Mouse (Mus musculus) liver, embryonic 11.5 days (tissue): ENCODE measurements around the gene Elmo3. TPM values are rescaled to one million over a fixed set of nuclear protein-coding genes. Genes with fewer than 3 reads are reported as not detected.
"Not testable (repeated sequence)": the region's sequence is repeated elsewhere in the genome, so short reads cannot be mapped to it uniquely, and the experiment has no call there.

Experiments used
- ATAC-seq: fragments of 200-750 bp; cut with Nextera tagmentation; replicated peaks from 2 replicates; pipeline ENCODE4 v1.8.0; 2017; ENCODE audit warnings: moderate number of reproducible peaks, mild to moderate bottlenecking, moderate TSS enrichment, moderate library complexity; ENCODE audit not compliant: low FRiP score
- DNase-seq: peaks from one replicate; pipeline ENCODE4 v3.0.0-alpha.2; 2017; ENCODE audit warnings: low spot score
- H3K27ac ChIP-seq: fragments of 300-500 bp; sonication (generic); 2 replicates; pipeline ENCODE4 v1.5.1; 2014; ENCODE audit warnings: mild to moderate bottlenecking, low read depth, low read length, control low read depth
- H3K27me3 ChIP-seq: fragments of 300-500 bp; sonication (generic); replicated peaks from 2 replicates; pipeline ENCODE4 v1.6.1; 2014; ENCODE audit warnings: low read length, mixed read lengths; ENCODE audit not compliant: control insufficient read depth, insufficient read depth
- H3K36me3 ChIP-seq: fragments of 300-500 bp; sonication (generic); 2 replicates; pipeline ENCODE4 v1.6.1; 2014; ENCODE audit warnings: mild to moderate bottlenecking, low read length, moderate library complexity, mixed read lengths; ENCODE audit not compliant: control insufficient read depth, insufficient read depth
- H3K4me1 ChIP-seq: fragments of 300-500 bp; sonication (generic); replicated peaks from 2 replicates; pipeline ENCODE4 v1.6.1; 2014; ENCODE audit warnings: low read length, mixed read lengths; ENCODE audit not compliant: control insufficient read depth, insufficient read depth
- H3K4me2 ChIP-seq: fragments of 300-500 bp; sonication (generic); 2 replicates; pipeline ENCODE4 v1.6.1; 2014; ENCODE audit warnings: mild to moderate bottlenecking, control low read depth, moderate library complexity
- H3K4me3 ChIP-seq: fragments of 300-500 bp; sonication (generic); 2 replicates; pipeline ENCODE4 v1.5.1; 2014; ENCODE audit warnings: low read depth, low read length, control low read depth
- H3K9ac ChIP-seq: fragments of 300-500 bp; sonication (generic); 2 replicates; pipeline ENCODE4 v1.6.1; 2014; ENCODE audit warnings: low read depth, low read length, control low read depth
- H3K9me3 ChIP-seq: fragments of 300-500 bp; sonication (generic); 2 replicates; pipeline ENCODE4 v1.6.1; 2016; ENCODE audit warnings: low read length, inconsistent platforms, mixed read lengths; ENCODE audit not compliant: control insufficient read depth
- WGBS: fragments of 180-500 bp; shearing (Covaris S2); extraction: QIAGEN DNeasy Blood & Tissue Kit; methylation state at CpG from one replicate; pipeline ENCODE4 v1.1.7; 2014; 5-methylcytosine and 5-hydroxymethylcytosine counted together
- polyA plus RNA-seq: library from polyadenylated mRNA; unstranded; fragments of >200 nt; fragmentation: Nextera tagmentation; extraction: Ambion mirVana; gene quantifications from 2 replicates; pipeline ENCODE4 v1.2.1, GENCODE M21; 2014

Elmo3 gene
- polyA plus RNA-seq, 1 experiment from 2014 or later = 2.6 TPM

DNA sequence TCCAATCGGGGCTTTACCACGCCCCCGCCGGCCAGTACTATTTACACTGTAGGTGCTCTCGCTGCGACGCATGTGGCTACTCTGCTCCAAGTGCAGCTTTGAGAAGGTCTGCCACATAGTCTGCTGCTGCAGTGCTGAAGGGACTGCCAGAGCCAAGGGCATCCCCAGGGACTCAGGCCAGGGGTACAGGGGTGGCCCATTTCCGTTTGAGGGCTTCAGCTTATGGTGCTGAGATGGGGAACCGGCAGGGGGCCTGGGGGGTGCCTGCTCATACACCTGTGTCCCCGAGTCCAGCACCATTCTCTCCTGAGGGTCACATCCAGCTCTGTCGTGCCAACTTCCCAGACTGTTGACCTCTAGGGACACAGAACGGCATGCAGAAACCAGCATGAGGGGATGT is 19.9 kb upstream of the Elmo3 start:
- Histone ChIP-seq H3K36me3 (no peaks in the 10 kb centered on the region), H3K27me3 (peaks cover 35% of the 10 kb centered on the region), H3K4me2 (no peak overlapping the region), H3K4me1 (peaks cover 23% of the 10 kb centered on the region), H3K4me3 (no peak overlapping the region), H3K9ac (no peak overlapping the region), H3K27ac (no peak overlapping the region), H3K9me3 (no peaks in the 10 kb centered on the region)
- 42% methylated on average over 12 of the region's 12 CpGs for WGBS
- ATAC-seq (no peak), DNase-seq (no peak)

DNA sequence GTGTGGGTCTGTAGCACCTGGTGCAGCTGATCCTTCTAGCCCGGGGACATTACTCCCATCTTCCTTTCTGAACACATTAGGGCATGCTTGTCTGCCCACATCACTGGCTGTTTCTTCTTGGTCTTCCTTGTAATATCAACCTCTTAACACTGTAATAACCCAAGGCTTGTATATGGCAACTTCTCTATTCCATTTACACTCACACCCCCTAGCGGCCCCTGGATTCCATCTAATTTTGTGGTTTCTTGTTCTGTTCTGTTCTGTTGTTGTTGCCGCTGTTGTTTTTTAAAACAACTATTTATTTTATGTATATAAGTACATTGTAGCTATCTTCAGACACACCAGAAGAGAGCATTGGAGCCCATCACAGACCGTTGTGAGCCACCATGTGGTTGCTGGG is 18.5 kb upstream of the Elmo3 start:
- Histone ChIP-seq H3K36me3 (no peaks in the 10 kb centered on the region), H3K9ac (no peak overlapping the region), H3K9me3 (no peaks in the 10 kb centered on the region), H3K27ac (no peak overlapping the region), H3K4me2 (no peak overlapping the region), H3K4me3 (no peak overlapping the region), H3K4me1 (peaks cover 26% of the 10 kb centered on the region), H3K27me3 (peaks cover 35% of the 10 kb centered on the region)
- 85% methylated on average over 4 of the region's 4 CpGs for WGBS
- DNase-seq (no peak), ATAC-seq (no peak)

DNA sequence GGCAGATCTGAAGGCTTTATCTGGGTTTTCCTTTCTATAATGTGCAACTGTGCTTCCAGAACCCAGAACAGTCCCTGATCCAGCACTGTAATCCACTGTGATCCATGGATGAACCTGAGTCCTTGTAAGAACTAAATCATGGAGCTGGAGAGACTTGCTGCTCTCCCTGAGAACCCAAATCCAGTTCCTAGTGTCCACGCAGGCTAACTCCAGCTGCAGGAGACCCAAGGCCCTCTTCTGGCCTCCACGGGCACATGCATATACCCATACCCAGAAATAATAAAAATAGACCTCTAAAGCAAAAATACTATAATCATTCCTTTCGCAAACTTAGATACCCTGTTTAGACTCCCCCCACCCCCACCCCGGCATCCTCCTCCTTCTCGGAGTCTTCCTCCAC is 17.2 kb upstream of the Elmo3 start:
- WGBS = 87% methylated on average over 5 of the region's 5 CpGs
- H3K4me1 ChIP-seq = peaks cover 20% of the 10 kb centered on the region
- no peaks in the 10 kb centered on the region for H3K36me3 ChIP-seq
- peaks cover 25% of the 10 kb centered on the region for H3K27me3 ChIP-seq
- H3K9ac ChIP-seq = no peak overlapping the region
- H3K4me3 ChIP-seq = no peak overlapping the region
- no peak overlapping the region for H3K27ac ChIP-seq
- H3K9me3 ChIP-seq = no peaks in the 10 kb centered on the region
- H3K4me2 ChIP-seq = no peak overlapping the region
- DNase-seq (no peak), ATAC-seq (no peak)

DNA sequence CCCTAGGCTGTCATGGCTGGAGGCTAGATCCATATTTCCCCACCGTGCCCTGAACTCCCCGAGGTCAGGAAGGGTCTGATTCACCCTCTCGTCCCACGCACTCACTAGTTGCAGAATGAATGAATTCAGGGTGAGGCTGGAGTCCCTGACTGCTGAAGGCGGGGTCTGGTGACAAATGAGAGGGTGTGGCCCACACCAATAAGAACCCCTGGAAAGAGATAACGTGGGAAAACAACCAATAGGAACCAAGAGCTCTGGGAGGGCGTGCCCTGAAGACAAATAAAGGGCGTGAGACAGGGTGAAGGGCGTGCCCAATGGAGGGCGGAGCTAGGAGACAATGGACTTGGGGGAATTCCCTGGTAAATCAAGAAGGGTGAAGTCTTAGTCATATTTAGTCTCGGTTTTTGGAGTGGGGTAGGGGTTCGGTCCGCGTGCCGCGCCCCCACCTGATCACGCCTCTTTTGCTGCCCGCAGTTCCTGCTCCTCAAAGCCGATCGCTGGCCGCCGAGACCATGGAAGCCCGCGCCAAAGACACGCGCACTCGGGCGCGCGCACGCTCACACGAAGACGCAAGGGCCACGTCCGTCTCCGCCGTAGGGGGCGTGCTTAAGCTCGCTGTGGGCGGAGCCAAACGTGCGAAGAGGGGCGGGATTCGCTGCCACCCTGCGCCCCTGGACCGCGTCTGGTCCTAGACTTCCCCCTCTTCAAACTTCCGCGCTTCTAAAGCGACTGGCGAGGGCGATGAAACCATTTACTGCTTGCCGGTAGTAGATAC is 16.3 kb upstream of the Elmo3 start:
- Histone ChIP-seq H3K4me2 (peak overlapping the region; percentile 91), H3K36me3 (peaks cover 2% of the 10 kb centered on the region; the same call in 1 of the 2 replicates), H3K9me3 (no peaks in the 10 kb centered on the region), H3K9ac (peak overlapping the region; percentile 60), H3K4me1 (peaks cover 20% of the 10 kb centered on the region), H3K27ac (peak overlapping the region; percentile 44), H3K27me3 (peaks cover 25% of the 10 kb centered on the region), H3K4me3 (peak overlapping the region; percentile 52)
- WGBS = under 1% methylated on average over 53 of the region's 53 CpGs
- ATAC-seq = peak; percentile 89
- DNase-seq = peak; percentile 94

DNA sequence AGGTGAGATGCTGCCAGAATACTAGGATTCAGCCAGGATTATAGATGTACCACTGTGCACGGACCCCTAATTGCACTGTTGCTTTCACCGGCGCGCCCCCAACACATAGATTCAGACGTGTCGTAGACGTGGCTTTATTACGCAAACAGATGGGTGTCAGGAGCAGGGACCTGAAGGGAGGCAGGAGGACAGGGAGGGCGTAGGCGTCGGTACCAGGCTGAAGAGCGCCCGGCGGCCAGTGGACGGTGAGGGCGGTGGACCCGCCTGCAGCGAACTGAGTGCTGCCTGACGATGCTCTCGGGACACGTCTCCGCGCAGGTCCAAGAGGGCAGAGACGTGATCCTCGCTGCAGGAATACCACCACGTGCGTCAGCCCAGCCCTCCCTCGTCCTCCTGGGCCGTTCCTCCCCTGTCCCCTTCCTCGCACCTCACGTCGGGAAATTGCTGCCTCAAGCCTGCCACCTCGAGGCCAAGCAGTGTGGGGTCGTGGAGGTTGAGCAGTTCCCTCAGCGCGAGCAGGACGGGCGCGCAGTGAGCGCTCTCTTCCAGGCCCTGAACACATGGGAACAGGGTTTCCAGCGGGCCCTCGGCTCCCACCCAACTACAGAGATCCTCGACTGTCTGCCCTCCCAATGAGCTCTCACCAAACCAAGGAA is 15.5 kb upstream of the Elmo3 start, which contains the start of gene 4931428F04Rik:
Gene 4931428F04Rik, minus strand, starts transcription at position 60 of the 656 bp plus-strand sequence.
- peaks cover 2% of the 10 kb centered on the region; the same call in 1 of the 2 replicates for H3K36me3 ChIP-seq
- WGBS = 5% methylated on average over 43 of the region's 43 CpGs
- H3K4me1 ChIP-seq = peaks cover 20% of the 10 kb centered on the region
- DNase-seq = peak; percentile 54
- H3K9me3 ChIP-seq = no peaks in the 10 kb centered on the region
- H3K9ac ChIP-seq = peak within 1 kb of the TSS; percentile 60
- H3K27me3 ChIP-seq = peaks cover 20% of the 10 kb centered on the region
- H3K4me3 ChIP-seq = peak within 1 kb of the TSS; percentile 52
- H3K27ac ChIP-seq = peak within 1 kb of the TSS; percentile 44
- ATAC-seq = peak; percentile 24; the same call in 1 of the 2 replicates
- H3K4me2 ChIP-seq = peak within 1 kb of the TSS; percentile 91

DNA sequence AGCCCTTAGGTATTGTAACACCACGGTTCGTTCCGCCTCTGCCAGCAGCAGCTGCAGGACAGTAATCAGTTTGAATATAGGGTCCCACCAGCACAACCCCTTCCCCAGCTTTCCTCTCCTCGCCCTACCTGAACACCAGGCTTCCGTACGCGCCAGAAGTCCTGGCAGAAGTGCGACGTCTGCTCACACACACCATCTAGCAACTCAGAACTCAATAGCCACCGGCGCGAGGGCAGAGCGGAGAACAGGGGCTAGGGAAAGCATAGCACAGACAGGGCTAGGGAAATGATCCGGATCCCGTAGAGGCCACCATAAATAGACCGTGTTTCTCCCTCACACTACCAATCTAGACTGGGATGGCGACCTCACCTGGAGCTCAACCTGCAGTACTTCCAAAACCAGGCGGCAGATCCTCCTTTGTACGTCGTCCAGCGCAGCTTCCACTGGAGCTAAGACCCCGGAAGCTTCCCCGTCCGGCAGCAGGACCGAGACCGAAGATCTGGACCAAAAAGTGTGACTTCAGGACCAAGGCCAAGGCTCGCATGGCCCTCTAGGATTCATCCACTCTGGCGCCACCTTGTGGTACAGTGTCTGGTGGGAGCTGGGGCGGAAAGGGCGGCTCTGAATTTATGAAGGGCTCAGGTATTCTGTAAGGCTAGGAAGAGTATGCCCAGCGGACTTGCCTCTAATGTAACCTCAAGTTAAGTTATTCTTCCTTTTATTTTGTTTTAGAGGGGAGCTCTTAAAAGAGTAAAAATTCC is 14.7 kb upstream of the Elmo3 start:
- Histone ChIP-seq H3K9ac (no peak overlapping the region), H3K27me3 (peaks cover 14% of the 10 kb centered on the region), H3K4me3 (peak overlapping the region; percentile 52), H3K4me2 (peak overlapping the region; percentile 91), H3K9me3 (no peaks in the 10 kb centered on the region), H3K4me1 (peaks cover 20% of the 10 kb centered on the region), H3K36me3 (peaks cover 2% of the 10 kb centered on the region; the same call in 1 of the 2 replicates), H3K27ac (no peak overlapping the region)
- 16% methylated on average over 31 of the region's 31 CpGs for WGBS
- peak; percentile 85 for DNase-seq
- ATAC-seq = 0 out of 2 replicates have a peak, but pooled peaks have one; percentile 13

DNA sequence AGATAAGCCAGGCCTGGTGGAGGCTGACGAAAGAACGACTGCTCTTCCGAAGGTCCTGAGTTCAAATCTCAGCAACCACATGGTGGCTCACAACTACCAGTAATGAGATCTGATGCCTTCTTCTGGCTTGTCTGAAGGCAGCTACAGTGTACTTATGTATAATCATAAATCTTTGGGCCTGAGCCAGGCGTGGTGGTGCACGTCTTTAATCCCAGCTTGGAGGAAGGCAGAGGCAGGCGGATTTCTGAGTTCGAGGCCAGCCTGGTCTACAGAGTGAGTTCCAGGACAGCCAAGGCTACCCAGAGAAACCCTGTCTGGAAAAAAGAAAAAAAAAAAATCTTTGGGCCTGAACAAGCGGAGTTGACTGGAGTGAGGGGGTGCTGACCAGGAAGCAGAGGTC is 14.0 kb upstream of the Elmo3 start:
- 80% methylated on average over 8 of the region's 8 CpGs for WGBS
- not testable (repeated sequence) for ATAC-seq

DNA sequence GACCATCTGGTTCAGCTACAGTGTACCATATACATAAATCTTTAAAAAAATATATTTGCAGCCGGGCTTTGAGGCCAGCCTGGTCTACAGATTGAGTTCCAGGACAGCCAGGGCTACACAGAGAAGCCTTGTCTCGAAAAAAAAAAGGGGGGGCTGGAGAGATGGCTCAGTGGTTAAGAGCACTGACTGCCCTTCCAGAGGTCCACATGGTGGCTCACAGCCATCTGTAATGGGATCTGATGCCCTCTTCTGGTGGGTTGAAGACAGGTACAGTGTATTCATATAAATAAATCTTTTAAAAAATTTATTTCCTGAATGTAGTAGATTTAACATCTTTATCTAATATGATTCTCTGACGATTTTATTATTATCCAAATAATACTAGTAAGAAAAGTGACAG is 13.6 kb upstream of the Elmo3 start:
- H3K4me1 ChIP-seq = peaks cover 28% of the 10 kb centered on the region
- DNase-seq, H3K9me3 ChIP-seq, H3K9ac ChIP-seq, H3K27ac ChIP-seq, H3K4me2 ChIP-seq, ATAC-seq, H3K36me3 ChIP-seq, H3K4me3 ChIP-seq: not testable (repeated sequence)
- peaks cover 13% of the 10 kb centered on the region for H3K27me3 ChIP-seq
- 60% methylated on average over 3 of the region's 3 CpGs for WGBS

More for the DNA sequence above, 14.0 kb upstream of the Elmo3 start:
- H3K4me1 ChIP-seq = peaks cover 24% of the 10 kb centered on the region
- H3K9me3 ChIP-seq, DNase-seq, H3K9ac ChIP-seq, H3K4me2 ChIP-seq, H3K4me3 ChIP-seq, H3K27ac ChIP-seq, H3K36me3 ChIP-seq: not testable (repeated sequence)
- peaks cover 13% of the 10 kb centered on the region for H3K27me3 ChIP-seq
